Mouse (Mus musculus) stomach, embryonic 15.5 days (tissue): Measurements from ENCODE around the gene Zranb3. TPM values are rescaled to one million over a fixed set of nuclear protein-coding genes. Genes with fewer than 3 reads are reported as not detected.
"Not testable (repeated sequence)": the region's sequence is repeated elsewhere in the genome, so short reads cannot be mapped to it uniquely, and the experiment has no call there.

Experiments used
- ATAC-seq: fragments of 200-750 bp; cut with Nextera tagmentation; 2 replicates; pipeline ENCODE4 v1.8.0; 2017; ENCODE audit warnings: low read depth, moderate number of reproducible peaks, moderate TSS enrichment; ENCODE audit not compliant: insufficient read depth, low FRiP score
- H3K27ac ChIP-seq: fragments of 300-500 bp; sonication (generic); 2 replicates; pipeline ENCODE4 v1.5.1; 2015; ENCODE audit warnings: mild to moderate bottlenecking, inconsistent platforms
- H3K27me3 ChIP-seq: fragments of 300-500 bp; sonication (generic); replicated peaks from 2 replicates; pipeline ENCODE4 v1.6.1; 2015; ENCODE audit warnings: inconsistent platforms
- H3K36me3 ChIP-seq: fragments of 300-500 bp; sonication (generic); 2 replicates; pipeline ENCODE4 v1.6.1; 2015; ENCODE audit warnings: inconsistent platforms
- H3K4me1 ChIP-seq: fragments of 300-500 bp; sonication (generic); 2 replicates; pipeline ENCODE4 v1.6.1; 2015; ENCODE audit warnings: inconsistent platforms
- H3K4me2 ChIP-seq: fragments of 300-500 bp; sonication (generic); 2 replicates; pipeline ENCODE4 v1.6.1; 2015; ENCODE audit warnings: mild to moderate bottlenecking, inconsistent platforms
- H3K4me3 ChIP-seq: fragments of 300-500 bp; sonication (generic); replicated peaks from 2 replicates; pipeline ENCODE4 v1.5.1; 2015; ENCODE audit warnings: inconsistent platforms
- H3K9ac ChIP-seq: fragments of 300-500 bp; sonication (generic); 2 replicates; pipeline ENCODE4 v1.6.1; 2015; ENCODE audit warnings: inconsistent platforms
- H3K9me3 ChIP-seq: fragments of 300-500 bp; sonication (generic); 2 replicates; pipeline ENCODE4 v1.6.1; 2016; ENCODE audit warnings: inconsistent platforms
- WGBS: fragments of 180-500 bp; shearing (Covaris S2); methylation state at CpG from one replicate; pipeline ENCODE4 v1.1.7; 2015; 5-methylcytosine and 5-hydroxymethylcytosine counted together
- polyA plus RNA-seq: library from polyadenylated mRNA; unstranded; fragments of >200 nt; fragmentation: Nextera tagmentation; extraction: Ambion mirVana; gene quantifications from 2 replicates; pipeline ENCODE4 v1.2.1, GENCODE M21; 2015

Zranb3 gene
- polyA plus RNA-seq, 1 experiment from 2014 or later, result 7.3 TPM

GRCm38 (mm10) chr1:128006042-128006600 is 96.7 kb downstream of the Zranb3 start:
- H3K4me3 ChIP-seq, H3K4me1 ChIP-seq, H3K9me3 ChIP-seq, H3K36me3 ChIP-seq, H3K4me2 ChIP-seq, ATAC-seq, H3K9ac ChIP-seq, H3K27ac ChIP-seq, H3K27me3 ChIP-seq: not testable (repeated sequence)
- 83% methylated on average over 11 of the region's 11 CpGs for WGBS

GRCm38 (mm10) chr1:128004371-128004720 is 98.5 kb downstream of the Zranb3 start:
- 76% methylated on average over 2 of the region's 2 CpGs for WGBS
- no peaks in the 10 kb centered on the region for H3K4me1 ChIP-seq
- no peaks in the 10 kb centered on the region for H3K27me3 ChIP-seq
- H3K9me3 ChIP-seq, result no peaks in the 10 kb centered on the region
- no peak overlapping the region for H3K4me2 ChIP-seq
- H3K9ac ChIP-seq, result no peak overlapping the region
- ATAC-seq, result no peak
- no peaks in the 10 kb centered on the region for H3K36me3 ChIP-seq
- H3K4me3 ChIP-seq, result no peak overlapping the region
- H3K27ac ChIP-seq, result no peak overlapping the region

GRCm38 (mm10) chr1:128003712-128004370 is 99.0 kb downstream of the Zranb3 start:
- Histone ChIP-seq H3K27ac (no peak overlapping the region), H3K27me3 (no peaks in the 10 kb centered on the region), H3K4me3 (no peak overlapping the region), H3K36me3 (no peaks in the 10 kb centered on the region), H3K4me2 (no peak overlapping the region), H3K9me3 (no peaks in the 10 kb centered on the region), H3K9ac (no peak overlapping the region), H3K4me1 (no peaks in the 10 kb centered on the region)
- no peak for ATAC-seq
- WGBS, result 84% methylated on average over 4 of the region's 4 CpGs

- Histone ChIP-seq H3K27me3 (no peaks in the 10 kb centered on the region), H3K4me1 (no peaks in the 10 kb centered on the region), H3K9ac (no peak overlapping the region), H3K4me2 (no peak overlapping the region), H3K36me3 (no peaks in the 10 kb centered on the region), H3K9me3 (no peaks in the 10 kb centered on the region), H3K4me3 (no peak overlapping the region), H3K27ac (no peak overlapping the region)
- 78% methylated on average over 2 of the region's 2 CpGs for WGBS
- no peak for ATAC-seq
Measured at GRCm38 (mm10) chr1:128002159-128002558, 100.7 kb downstream of the Zranb3 start.

- not testable (repeated sequence) for H3K27ac ChIP-seq, H3K9ac ChIP-seq, ATAC-seq, H3K4me2 ChIP-seq, H3K27me3 ChIP-seq, H3K4me1 ChIP-seq, H3K4me3 ChIP-seq, H3K9me3 ChIP-seq, H3K36me3 ChIP-seq
- 85% methylated on average over 4 of the region's 4 CpGs for WGBS
Measured at GRCm38 (mm10) chr1:128000931-128001330, 101.9 kb downstream of the Zranb3 start.

- Histone ChIP-seq H3K27me3 (no peaks in the 10 kb centered on the region), H3K4me3 (no peak overlapping the region), H3K4me1 (peaks cover 2% of the 10 kb centered on the region; the same call in 1 of the 2 replicates), H3K9me3 (no peaks in the 10 kb centered on the region), H3K36me3 (0 out of 2 replicates have a peak, but pooled peaks cover 3% of the 10 kb centered on the region), H3K9ac (no peak overlapping the region), H3K4me2 (no peak overlapping the region), H3K27ac (no peak overlapping the region)
- 90% methylated on average over 4 of the region's 4 CpGs for whole genome bisulfite sequencing
- ATAC-seq, result no peak
Measured at GRCm38 (mm10) chr1:127993892-127994291, 109.0 kb downstream of the Zranb3 start.

GRCm38 (mm10) chr1:127989876-127990731 is 112.7 kb downstream of the Zranb3 start:
- no peak overlapping the region for H3K27ac ChIP-seq
- H3K9ac ChIP-seq, result no peak overlapping the region
- no peaks in the 10 kb centered on the region for H3K27me3 ChIP-seq
- 0 out of 2 replicates have a peak, but pooled peaks have one; percentile 39 for ATAC-seq
- H3K4me1 ChIP-seq, result peaks cover 2% of the 10 kb centered on the region; the same call in 1 of the 2 replicates
- H3K4me3 ChIP-seq, result no peak overlapping the region
- no peaks in the 10 kb centered on the region for H3K9me3 ChIP-seq
- 0 out of 2 replicates have a peak, but pooled peaks cover 3% of the 10 kb centered on the region for H3K36me3 ChIP-seq
- no peak overlapping the region for H3K4me2 ChIP-seq
- 60% methylated on average over 9 of the region's 9 CpGs for WGBS

GRCm38 (mm10) chr1:127989387-127989786 is 113.5 kb downstream of the Zranb3 start:
- Histone ChIP-seq H3K27ac (no peak overlapping the region), H3K27me3 (no peaks in the 10 kb centered on the region), H3K4me1 (peaks cover 2% of the 10 kb centered on the region; the same call in 1 of the 2 replicates), H3K9ac (no peak overlapping the region), H3K4me2 (no peak overlapping the region), H3K9me3 (no peaks in the 10 kb centered on the region), H3K36me3 (0 out of 2 replicates have a peak, but pooled peaks cover 3% of the 10 kb centered on the region), H3K4me3 (no peak overlapping the region)
- no peak for ATAC-seq
- 69% methylated on average over 4 of the region's 4 CpGs for WGBS

- H3K9ac ChIP-seq, result no peak overlapping the region
- no peak for ATAC-seq
- 79% methylated on average over 3 of the region's 3 CpGs for WGBS
- H3K27ac ChIP-seq, result no peak overlapping the region
- peaks cover 2% of the 10 kb centered on the region; the same call in 1 of the 2 replicates for H3K4me1 ChIP-seq
- 0 out of 2 replicates have a peak, but pooled peaks cover 3% of the 10 kb centered on the region for H3K36me3 ChIP-seq
- no peak overlapping the region for H3K4me3 ChIP-seq
- no peaks in the 10 kb centered on the region for H3K27me3 ChIP-seq
- no peak overlapping the region for H3K4me2 ChIP-seq
- H3K9me3 ChIP-seq, result no peaks in the 10 kb centered on the region
Measured at GRCm38 (mm10) chr1:127988246-127988645, 114.6 kb downstream of the Zranb3 start.

- H3K4me2 ChIP-seq, result no peak overlapping the region
- no peak overlapping the region for H3K27ac ChIP-seq
- H3K4me1 ChIP-seq, result peaks cover 2% of the 10 kb centered on the region; the same call in 1 of the 2 replicates
- no peaks in the 10 kb centered on the region for H3K36me3 ChIP-seq
- ATAC-seq, result no peak
- no peak overlapping the region for H3K4me3 ChIP-seq
- WGBS, result 55% methylated on average over 3 of the region's 3 CpGs
- H3K9me3 ChIP-seq, result no peaks in the 10 kb centered on the region
- no peak overlapping the region for H3K9ac ChIP-seq
- no peaks in the 10 kb centered on the region for H3K27me3 ChIP-seq
Measured at GRCm38 (mm10) chr1:127985391-127985790, 117.5 kb downstream of the Zranb3 start.

- H3K27me3 ChIP-seq, result no peaks in the 10 kb centered on the region
- no peak overlapping the region for H3K4me3 ChIP-seq
- WGBS, result 71% methylated on average over 5 of the region's 5 CpGs
- H3K4me1 ChIP-seq, result no peaks in the 10 kb centered on the region
- H3K9ac ChIP-seq, result no peak overlapping the region
- no peak overlapping the region for H3K27ac ChIP-seq
- H3K9me3 ChIP-seq, result no peaks in the 10 kb centered on the region
- ATAC-seq, result no peak
- H3K36me3 ChIP-seq, result no peaks in the 10 kb centered on the region
- H3K4me2 ChIP-seq, result no peak overlapping the region
Measured at GRCm38 (mm10) chr1:127983274-127983993, 119.4 kb downstream of the Zranb3 start.
